Mouse (Mus musculus): Measurements from ENCODE around the gene Commd1.
A peak's percentile ranks its signal among the peaks of the same experiment; 100 is the strongest.

- no peak for TF ChIP-seq POLR2A (IDR thresholded peaks at IDR 0.05; ENCODE audit: insufficient read depth, low read depth, low read length)
- peak; percentile 71 for TF ChIP-seq CTCF (IDR thresholded peaks at IDR 0.05)
- 0 out of 2 replicates have a peak, but pooled peaks have one; percentile 60 for TF ChIP-seq EP300 (IDR thresholded peaks at IDR 0.05; ENCODE audit: insufficient read depth, low read depth, low read length)
These were observed 25.4 kb downstream of the Commd1 start for GRCm38 (mm10) chr11:22956830-22957229.
